Mouse (Mus musculus) hindbrain, embryonic 16.5 days (tissue): ENCODE results near the gene Brd7. TPM values are rescaled to one million over a fixed set of nuclear protein-coding genes. Genes with fewer than 3 reads are reported as not detected.

Source experiments
- ATAC-seq: fragments of 200-750 bp; cut with Nextera tagmentation; 2 replicates; pipeline ENCODE4 v1.8.0; 2017; ENCODE audit warnings: moderate TSS enrichment, moderate library complexity
- H3K27ac ChIP-seq: fragments of 300-500 bp; sonication (generic); 2 replicates; pipeline ENCODE4 v1.5.1; 2014; ENCODE audit warnings: low read depth, mild to moderate bottlenecking, control low read depth, low read length, moderate library complexity
- H3K27me3 ChIP-seq: fragments of 300-500 bp; sonication (generic); replicated peaks from 2 replicates; pipeline ENCODE4 v1.6.1; 2014; ENCODE audit warnings: low read length; ENCODE audit not compliant: control insufficient read depth, insufficient read depth
- H3K36me3 ChIP-seq: fragments of 300-500 bp; sonication (generic); 2 replicates; pipeline ENCODE4 v1.6.1; 2014; ENCODE audit warnings: mild to moderate bottlenecking, low read length, moderate library complexity, mixed read lengths; ENCODE audit not compliant: control insufficient read depth, insufficient read depth
- H3K4me1 ChIP-seq: fragments of 300-500 bp; sonication (generic); 2 replicates; pipeline ENCODE4 v1.6.1; 2014; ENCODE audit warnings: low read depth, low read length; ENCODE audit not compliant: control insufficient read depth, insufficient read depth
- H3K4me2 ChIP-seq: fragments of 300-500 bp; sonication (generic); 2 replicates; pipeline ENCODE4 v1.6.1; 2014; ENCODE audit warnings: mild to moderate bottlenecking, low read length, control low read depth, moderate library complexity
- H3K4me3 ChIP-seq: fragments of 300-500 bp; sonication (generic); 2 replicates; pipeline ENCODE4 v1.5.1; 2014; ENCODE audit warnings: mild to moderate bottlenecking, low read length, control low read depth, moderate library complexity
- H3K9ac ChIP-seq: fragments of 300-500 bp; sonication (generic); 2 replicates; pipeline ENCODE4 v1.6.1; 2014; ENCODE audit warnings: low read depth, mild to moderate bottlenecking, control low read depth, low read length, moderate library complexity
- H3K9me3 ChIP-seq: fragments of 300-500 bp; sonication (generic); 2 replicates; pipeline ENCODE4 v1.6.1; 2014; ENCODE audit warnings: mild to moderate bottlenecking, low read length, moderate library complexity; ENCODE audit not compliant: control insufficient read depth
- WGBS: fragments of 180-500 bp; shearing (Covaris S2); extraction: QIAGEN DNeasy Blood & Tissue Kit; methylation state at CpG from one replicate; pipeline ENCODE4 v1.1.7; 2014; 5-methylcytosine and 5-hydroxymethylcytosine counted together
- polyA plus RNA-seq: library from polyadenylated mRNA; unstranded; fragments of >200 nt; fragmentation: Nextera tagmentation; extraction: Ambion mirVana; gene quantifications from 2 replicates; pipeline ENCODE4 v1.2.1, GENCODE M21; 2015

The Brd7 gene
- polyA plus RNA-seq, 1 experiment from 2014 or later, result 37.6 TPM

GRCm38 (mm10) chr8:88293590-88294356, 68.2 kb downstream of the Brd7 start:
- Histone ChIP-seq H3K4me1 (no peaks in the 10 kb centered on the region), H3K27me3 (no peaks in the 10 kb centered on the region), H3K9ac (no peak overlapping the region), H3K9me3 (no peaks in the 10 kb centered on the region), H3K4me3 (no peak overlapping the region), H3K27ac (no peak overlapping the region), H3K4me2 (no peak overlapping the region), H3K36me3 (no peaks in the 10 kb centered on the region)
- no peak for ATAC-seq
- 89% methylated on average over 9 of the region's 9 CpGs for WGBS

GRCm38 (mm10) chr8:88292926-88293325, 69.1 kb downstream of the Brd7 start:
- H3K4me3 ChIP-seq, result no peak overlapping the region
- H3K4me2 ChIP-seq, result no peak overlapping the region
- no peaks in the 10 kb centered on the region for H3K9me3 ChIP-seq
- H3K36me3 ChIP-seq, result no peaks in the 10 kb centered on the region
- no peak overlapping the region for H3K9ac ChIP-seq
- 79% methylated on average over 3 of the region's 3 CpGs for WGBS
- ATAC-seq, result no peak
- H3K27ac ChIP-seq, result no peak overlapping the region
- no peaks in the 10 kb centered on the region for H3K4me1 ChIP-seq
- no peaks in the 10 kb centered on the region for H3K27me3 ChIP-seq

DNA sequence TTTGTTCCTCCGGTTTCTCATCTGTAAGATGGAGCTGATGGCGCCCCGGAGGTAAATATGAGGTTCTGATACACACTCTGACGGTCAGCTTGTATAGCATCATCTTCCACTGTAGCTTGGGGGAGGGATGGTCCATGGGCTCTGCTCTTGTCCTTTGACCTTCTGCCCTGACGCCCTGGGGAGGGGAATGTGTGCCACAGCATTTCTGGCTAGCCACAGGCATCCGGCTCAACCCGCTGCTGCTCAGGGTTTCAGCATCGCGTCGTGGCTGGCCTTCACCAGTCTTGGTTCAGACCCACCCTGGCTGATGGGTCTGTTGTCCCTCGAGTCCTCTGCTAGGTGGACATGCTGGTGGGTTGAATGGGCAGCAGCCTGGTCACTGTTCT, 70.7 kb downstream of the Brd7 start:
- H3K36me3 ChIP-seq, result no peaks in the 10 kb centered on the region
- ATAC-seq, result no peak
- no peaks in the 10 kb centered on the region for H3K4me1 ChIP-seq
- no peak overlapping the region for H3K9ac ChIP-seq
- no peak overlapping the region for H3K27ac ChIP-seq
- WGBS, result 92% methylated on average over 11 of the region's 11 CpGs
- no peaks in the 10 kb centered on the region for H3K9me3 ChIP-seq
- H3K4me2 ChIP-seq, result no peak overlapping the region
- no peaks in the 10 kb centered on the region for H3K27me3 ChIP-seq
- H3K4me3 ChIP-seq, result no peak overlapping the region

- H3K4me2 ChIP-seq, result no peak overlapping the region
- no peaks in the 10 kb centered on the region for H3K27me3 ChIP-seq
- no peak for ATAC-seq
- no peaks in the 10 kb centered on the region for H3K36me3 ChIP-seq
- WGBS, result 84% methylated on average over 13 of the region's 13 CpGs
- H3K4me3 ChIP-seq, result no peak overlapping the region
- no peak overlapping the region for H3K27ac ChIP-seq
- H3K4me1 ChIP-seq, result no peaks in the 10 kb centered on the region
- H3K9ac ChIP-seq, result no peak overlapping the region
- H3K9me3 ChIP-seq, result no peaks in the 10 kb centered on the region
Observed at GRCm38 (mm10) chr8:88290326-88291304, 71.4 kb downstream of the Brd7 start.

DNA sequence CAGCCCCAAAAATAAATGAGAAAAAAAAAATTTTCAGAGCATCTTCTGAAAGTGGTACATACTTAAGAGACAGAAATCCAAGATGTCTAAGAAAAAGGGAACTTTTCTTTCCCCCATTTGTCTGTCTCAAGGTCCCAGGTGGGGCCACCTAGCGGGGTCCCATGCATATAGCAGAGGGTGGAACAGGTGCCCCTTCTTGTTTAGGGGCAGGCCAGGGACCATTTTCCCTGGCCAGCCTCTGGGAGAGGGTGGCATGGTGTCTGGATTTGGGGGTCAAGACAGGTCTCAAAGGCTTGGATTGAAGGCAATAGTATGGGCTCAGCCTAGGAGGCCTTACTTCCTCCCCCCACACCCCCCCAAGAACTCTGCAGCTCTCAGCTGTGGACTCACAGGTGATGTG, 72.1 kb downstream of the Brd7 start:
- Histone ChIP-seq H3K4me2 (no peak overlapping the region), H3K4me3 (no peak overlapping the region), H3K4me1 (no peaks in the 10 kb centered on the region), H3K9me3 (no peaks in the 10 kb centered on the region), H3K27ac (no peak overlapping the region), H3K9ac (no peak overlapping the region), H3K36me3 (no peaks in the 10 kb centered on the region), H3K27me3 (no peaks in the 10 kb centered on the region)
- ATAC-seq, result no peak
- 78% methylated on average over 1 of the region's 1 CpGs for WGBS

DNA sequence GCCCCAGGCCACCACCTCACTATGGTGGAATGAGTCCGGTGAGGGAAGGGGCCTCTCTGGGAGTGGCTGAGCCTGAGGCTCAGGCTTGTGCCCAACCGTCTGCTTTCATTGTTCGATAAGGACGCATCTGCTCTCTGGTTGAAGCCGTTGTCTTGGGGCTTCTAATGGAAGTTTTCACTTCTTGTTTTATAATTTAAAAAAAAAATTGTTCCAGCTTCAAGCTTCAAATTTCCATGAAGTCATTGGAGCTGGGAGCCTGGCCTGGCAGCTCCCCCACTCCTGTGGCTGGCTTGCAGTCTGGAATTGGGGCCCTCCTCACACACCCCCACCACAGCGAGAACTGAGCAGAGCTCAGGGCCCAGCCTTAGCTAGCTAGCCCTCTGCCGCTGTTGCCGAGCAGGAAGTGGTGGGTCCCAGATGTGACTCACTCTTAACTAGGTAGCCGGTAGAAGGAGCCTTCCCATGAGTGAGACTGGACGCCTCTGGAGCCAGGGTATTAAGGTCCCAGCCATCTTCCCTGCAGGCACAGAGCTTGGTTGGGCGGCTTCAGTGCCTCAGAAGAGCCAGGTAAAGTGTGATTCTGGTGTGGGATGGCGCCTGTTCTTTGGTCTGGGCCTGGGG, 73.3 kb downstream of the Brd7 start:
- ATAC-seq, result no peak
- Histone ChIP-seq H3K4me2 (no peak overlapping the region), H3K9me3 (no peaks in the 10 kb centered on the region), H3K27me3 (no peaks in the 10 kb centered on the region), H3K27ac (no peak overlapping the region), H3K9ac (no peak overlapping the region), H3K36me3 (no peaks in the 10 kb centered on the region), H3K4me3 (no peak overlapping the region), H3K4me1 (no peaks in the 10 kb centered on the region)
- WGBS, result 69% methylated on average over 12 of the region's 12 CpGs

DNA sequence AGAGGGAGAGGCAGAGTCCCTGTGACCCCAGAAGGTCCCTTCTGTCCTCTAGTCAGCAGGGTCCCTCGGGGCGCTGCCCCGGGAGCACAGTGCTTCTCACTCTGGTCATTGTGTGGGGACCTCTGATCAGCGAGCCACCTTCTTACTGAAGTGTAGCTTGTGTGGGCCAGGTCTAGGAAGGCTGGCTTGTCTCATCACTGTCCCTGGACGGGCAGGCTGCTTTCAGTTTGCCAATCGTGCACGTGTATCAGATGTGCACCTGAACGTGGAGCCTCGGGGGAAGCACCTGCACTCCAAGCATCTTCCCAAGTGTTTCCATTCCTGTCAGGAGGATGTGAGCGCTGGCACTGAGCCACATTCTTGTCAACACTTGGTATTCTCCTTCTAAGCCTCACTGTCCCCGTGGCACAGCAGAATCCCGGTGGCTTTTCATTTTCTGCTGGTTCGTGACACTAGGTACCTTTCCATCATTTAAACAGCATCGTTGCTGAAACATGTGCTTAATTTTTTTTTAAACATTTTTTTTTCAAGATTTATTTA, 75.5 kb downstream of the Brd7 start:
- no peak overlapping the region for H3K9ac ChIP-seq
- 79% methylated on average over 14 of the region's 14 CpGs for WGBS
- no peaks in the 10 kb centered on the region for H3K9me3 ChIP-seq
- H3K27me3 ChIP-seq, result no peaks in the 10 kb centered on the region
- no peak overlapping the region for H3K4me3 ChIP-seq
- ATAC-seq, result no peak
- no peaks in the 10 kb centered on the region for H3K36me3 ChIP-seq
- no peaks in the 10 kb centered on the region for H3K4me1 ChIP-seq
- no peak overlapping the region for H3K27ac ChIP-seq
- no peak overlapping the region for H3K4me2 ChIP-seq

DNA sequence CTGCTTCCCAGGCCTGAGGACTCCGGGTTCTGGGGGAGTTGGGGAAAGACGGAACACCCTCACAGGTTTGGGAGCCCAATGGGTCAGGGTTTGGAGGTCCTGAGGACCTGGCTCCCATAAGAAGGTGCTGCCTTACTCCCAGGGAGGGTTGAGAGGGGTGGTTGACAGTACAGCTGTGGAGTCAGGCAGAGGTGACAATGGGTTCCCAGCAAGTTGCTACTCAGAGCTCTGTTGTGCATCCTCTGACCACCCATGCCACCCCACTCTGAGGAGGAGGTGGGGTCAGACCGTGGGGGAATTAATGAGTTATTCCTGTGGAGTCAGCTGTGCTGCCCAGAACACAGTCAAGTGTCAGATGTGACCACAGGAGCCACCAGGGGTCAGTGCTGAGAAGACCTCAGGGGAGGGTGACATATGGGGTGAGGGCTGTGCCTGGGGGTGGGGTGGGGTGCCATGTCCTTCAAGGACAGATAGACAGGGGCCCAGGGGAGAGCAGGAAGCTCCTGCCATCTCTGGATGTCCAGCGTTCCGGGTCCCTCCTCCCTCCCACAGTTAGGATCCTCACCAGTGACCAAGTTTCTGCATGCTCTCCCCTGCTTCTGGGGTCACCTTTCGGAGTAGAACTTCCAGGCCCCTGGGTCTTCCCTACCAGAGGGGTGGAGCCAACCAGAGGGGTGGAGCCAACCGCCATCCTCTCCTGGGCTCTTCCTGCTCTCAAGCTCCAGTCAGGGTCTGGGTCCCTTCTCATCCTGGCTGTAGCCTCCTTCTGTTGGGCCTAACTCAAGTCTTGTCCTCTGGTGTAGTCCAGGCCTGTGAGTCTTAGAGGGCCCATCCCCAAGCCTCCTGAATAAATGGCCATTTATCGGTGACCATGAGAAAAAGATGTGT, 76.3 kb downstream of the Brd7 start:
- no peak overlapping the region for H3K27ac ChIP-seq
- no peak overlapping the region for H3K4me3 ChIP-seq
- whole genome bisulfite sequencing, result 80% methylated on average over 6 of the region's 8 CpGs
- no peaks in the 10 kb centered on the region for H3K9me3 ChIP-seq
- H3K27me3 ChIP-seq, result no peaks in the 10 kb centered on the region
- H3K9ac ChIP-seq, result no peak overlapping the region
- ATAC-seq, result no peak
- H3K4me1 ChIP-seq, result no peaks in the 10 kb centered on the region
- no peak overlapping the region for H3K4me2 ChIP-seq
- no peaks in the 10 kb centered on the region for H3K36me3 ChIP-seq
